Mouse (Mus musculus): ENCODE measurements around the gene Slc25a33.

- TF ChIP-seq POLR2A (IDR thresholded peaks at IDR 0.05; ENCODE audit: extremely low read depth, insufficient read depth, low read length) (no peak), CTCF (IDR thresholded peaks at IDR 0.05; ENCODE audit: low read depth, low read length) (no peak)
Measured at GRCm38 (mm10) chr4:149819195-149819594, 45.1 kb upstream of the Slc25a33 start.
